Mouse (Mus musculus): ENCODE results near the gene Tshz2.

DNA sequence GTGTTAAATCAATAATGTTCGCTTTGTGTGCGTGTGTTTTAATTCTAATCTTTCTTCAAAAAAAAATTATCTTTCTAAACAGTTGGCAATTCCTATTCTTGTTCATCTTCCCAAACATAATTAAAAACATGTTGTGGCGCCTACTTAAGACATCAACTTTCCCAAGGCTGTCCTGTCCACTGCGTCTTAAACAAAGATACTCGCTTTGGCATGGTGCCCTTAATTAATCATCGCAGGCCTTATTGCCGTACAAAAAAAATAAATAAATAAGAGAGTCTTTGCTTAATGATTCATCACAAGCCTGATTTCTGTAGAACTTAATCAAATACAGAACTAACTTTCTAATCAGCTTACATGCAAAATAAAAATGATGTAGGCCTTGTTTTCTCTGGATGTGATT, 385.1 kb downstream of the Tshz2 start:
- TF ChIP-seq POLR2A (IDR thresholded peaks at IDR 0.05; ENCODE audit: borderline replicate concordance, extremely low read depth, insufficient read depth, insufficient read length, poor library complexity, severe bottlenecking) (no peak), CTCF (IDR thresholded peaks at IDR 0.05; ENCODE audit: borderline replicate concordance, extremely low read depth, insufficient read depth, insufficient read length) (no peak)
